In genomic region chr12:17545884-17546283, GRCm38 (mm10) we compare ENCODE assay signal across 8 mouse cellular contexts. TPM values are rescaled to one million over a fixed set of nuclear protein-coding genes. Genes with fewer than 3 reads are reported as not detected.
A peak's percentile ranks its signal among the peaks of the same experiment; 100 is the strongest.
DNase-seq lines count a peak whose midpoint lies in the region; ATAC-seq and TF ChIP-seq lines count a peak whose summit lies in the region.

No protein-coding gene starts in this region.

- no peak for TF ChIP-seq POLR2A in kidney, adult 2 months (IDR thresholded peaks at IDR 0.05; ENCODE audit: low read depth, low read length)

- no peak for ATAC-seq in kidney, embryonic 15.5 days (replicated peaks; ENCODE audit: low FRiP score)

- TF ChIP-seq CTCF in kidney, adult 2 months (conservative IDR thresholded peaks at IDR 0.05; ENCODE audit: insufficient read depth, insufficient read length, low read depth, low read length), result no peak

- H3K4me1 ChIP-seq in kidney, adult 2 months (ENCODE audit: control insufficient read depth, insufficient read depth, low read length), result peaks cover 3% of the 10 kb centered on the region; the same call in 1 of the 2 replicates
- peaks cover 13% of the 10 kb centered on the region; the same call in 1 of the 2 replicates for H3K4me1 ChIP-seq in kidney, embryonic 15.5 days

- no peaks in the 10 kb centered on the region for H3K27me3 ChIP-seq in kidney, adult 2 months (replicated peaks; ENCODE audit: control insufficient read depth, insufficient read depth, low read length)
- no peaks in the 10 kb centered on the region for H3K27me3 ChIP-seq in kidney, embryonic 15.5 days

- peak overlapping the region; percentile 97 for H3K4me3 ChIP-seq in kidney, adult 2 months (ENCODE audit: insufficient read depth, low read depth, low read length)
- peak overlapping the region; percentile 81 for H3K4me3 ChIP-seq in kidney, embryonic 15.5 days (replicated peaks)

- DNase-seq in kidney, adult 2 months, result peak; percentile 59
- DNase-seq in kidney, adult 11 months, result no peak
- DNase-seq in embryo, embryonic 10.5 days (ENCODE audit: low spot score), result peak; percentile 52
- DNase-seq in neural tube, embryonic 10.5 days (ENCODE audit: extremely low spot score, low spot score), result peak; percentile 27
- DNase-seq in cerebellum, postnatal 25 days, result no peak
- DNase-seq in frontal cortex, postnatal 36 days (ENCODE audit: low spot score in 2 of 2), result no peak
- DNase-seq in gastrocnemius, postnatal 25 days, result no peak

- H3K9ac ChIP-seq in kidney, embryonic 15.5 days, result peak overlapping the region; percentile 77

- H3K36me3 ChIP-seq in kidney, adult 2 months (ENCODE audit: control insufficient read depth, insufficient read depth, low read length), result 0 out of 2 replicates have a peak, but pooled peaks cover 1% of the 10 kb centered on the region
- peaks cover 38% of the 10 kb centered on the region for H3K36me3 ChIP-seq in kidney, embryonic 15.5 days

- 7% methylated on average over 8 of the region's 8 CpGs for WGBS in kidney, adult 2 months
- under 1% methylated on average over 8 of the region's 8 CpGs for WGBS in kidney, embryonic 15.5 days

- peak overlapping the region; percentile 72 for H3K4me2 ChIP-seq in kidney, embryonic 15.5 days

- H3K27ac ChIP-seq in kidney, adult 2 months (ENCODE audit: insufficient read depth, low read depth, low read length), result 0 out of 2 replicates have a peak overlapping the region, but pooled peaks have one; percentile 43
- peak overlapping the region; percentile 95; the same call in 1 of the 2 replicates for H3K27ac ChIP-seq in kidney, embryonic 15.5 days

- H3K9me3 ChIP-seq in kidney, embryonic 15.5 days (replicated peaks), result no peaks in the 10 kb centered on the region

RNA-seq across cellular contexts. Expression of gene Odc1, which starts 1.3 kb away (rescaled TPM):
- polyA plus RNA-seq in kidney, adult 2 months (2012; rRNA removed), result 373 and 427 TPM in 2 replicates
- polyA plus RNA-seq in kidney, embryonic 15.5 days (2015; fragmentation: Nextera tagmentation; extraction: Ambion mirVana), result 218 and 231 TPM in 2 replicates
- 10 to 100 TPM; 79.8 to 94.3 TPM for total RNA-seq in gastrocnemius, postnatal 25 days (2021)

Comparison
In these comparisons a context has a peak if more than half of its experiments do, and no peak if none do; other contexts are left out.
1. DNase-seq: peak in kidney, adult 2 months (single experiment), embryo, embryonic 10.5 days (single experiment) and neural tube, embryonic 10.5 days (single experiment); none in kidney, adult 11 months (single experiment), cerebellum, postnatal 25 days (0 of 2), frontal cortex, postnatal 36 days (0 of 2) and gastrocnemius, postnatal 25 days (single experiment).